Mouse (Mus musculus) spleen, adult 2 months (tissue): ENCODE data around the gene Gpr3. TPM values are rescaled to one million over a fixed set of nuclear protein-coding genes. Genes with fewer than 3 reads are reported as not detected.

ENCODE experiments used
- DNase-seq, 2 experiments: peaks; one replicate each; pipeline versions ENCODE4 v3.0.0 to v3.0.0-alpha.2; 2012 to 2021; ENCODE audit warnings: low spot score in 2 of 2, low read depth in 1 of 2
- H3K27ac ChIP-seq: fragments of 200-500 bp; 2 replicates; pipeline ENCODE4 v1.5.1; 2012; ENCODE audit warnings: low read length, inconsistent platforms; ENCODE audit not compliant: insufficient read depth
- H3K27me3 ChIP-seq: fragments of 200-500 bp; 2 replicates; pipeline ENCODE4 v1.6.1; 2012; ENCODE audit warnings: mild to moderate bottlenecking, moderate library complexity, low read length, inconsistent platforms; ENCODE audit not compliant: control insufficient read depth, insufficient read depth
- H3K36me3 ChIP-seq: fragments of 200-500 bp; 2 replicates; pipeline ENCODE4 v1.6.1; 2012; ENCODE audit warnings: mild to moderate bottlenecking, low read length, inconsistent platforms; ENCODE audit not compliant: control insufficient read depth, insufficient read depth
- H3K4me1 ChIP-seq: fragments of 200-500 bp; 2 replicates; pipeline ENCODE4 v1.6.1; 2011; ENCODE audit warnings: inconsistent platforms; ENCODE audit not compliant: control insufficient read depth, insufficient read depth, insufficient read length
- H3K4me3 ChIP-seq: fragments of 200-500 bp; 2 replicates; pipeline ENCODE4 v1.5.1; 2011; ENCODE audit warnings: mild to moderate bottlenecking, inconsistent platforms; ENCODE audit not compliant: insufficient read depth, insufficient read length; ENCODE audit errors: extremely low read depth
- CTCF ChIP-seq: fragments of 200-500 bp; IDR thresholded peaks from 2 replicates; pipeline ENCODE4 v1.5.1; 2011; ENCODE audit warnings: mild to moderate bottlenecking, inconsistent platforms; ENCODE audit not compliant: insufficient read depth, insufficient read length, insufficient replicate concordance; ENCODE audit errors: extremely low read depth
- POLR2A ChIP-seq: fragments of 200-500 bp; IDR thresholded peaks from 2 replicates; pipeline ENCODE4 v1.6.1; 2011; ENCODE audit warnings: low read depth, low read length, inconsistent platforms
- WGBS: fragments of 180-500 bp; shearing (Covaris S2); methylation state at CpG from one replicate; pipeline ENCODE4 v1.1.7; 2018; 5-methylcytosine and 5-hydroxymethylcytosine counted together
- polyA plus RNA-seq: library from polyadenylated mRNA; depleted of rRNA; stranded (reverse); fragments of >200 nt; gene quantifications from 2 replicates; pipeline ENCODE4 v1.2.3, GENCODE M21; 2012

The Gpr3 gene
- polyA plus RNA-seq, 1 experiment = 0.02 TPM

GRCm38 (mm10) chr4:133196136-133196535 is 16.2 kb downstream of the Gpr3 start:
- TF ChIP-seq POLR2A = no peak
- no peak for TF ChIP-seq CTCF
- Histone ChIP-seq H3K27me3 (no peaks in the 10 kb centered on the region), H3K4me3 (no peak overlapping the region), H3K36me3 (peaks cover 39% of the 10 kb centered on the region), H3K27ac (peak overlapping the region; percentile 68), H3K4me1 (peaks cover 13% of the 10 kb centered on the region; the same call in 1 of the 2 replicates)
- DNase-seq = no peak
- 77% methylated on average over 2 of the region's 2 CpGs for WGBS

GRCm38 (mm10) chr4:133195014-133195413 is 17.3 kb downstream of the Gpr3 start:
- H3K27me3 ChIP-seq = no peaks in the 10 kb centered on the region
- peaks cover 13% of the 10 kb centered on the region; the same call in 1 of the 2 replicates for H3K4me1 ChIP-seq
- H3K4me3 ChIP-seq = no peak overlapping the region
- no peak for DNase-seq
- peaks cover 50% of the 10 kb centered on the region for H3K36me3 ChIP-seq
- H3K27ac ChIP-seq = no peak overlapping the region
- TF ChIP-seq POLR2A = no peak
- no peak for TF ChIP-seq CTCF
- 74% methylated on average over 4 of the region's 4 CpGs for WGBS

DNA sequence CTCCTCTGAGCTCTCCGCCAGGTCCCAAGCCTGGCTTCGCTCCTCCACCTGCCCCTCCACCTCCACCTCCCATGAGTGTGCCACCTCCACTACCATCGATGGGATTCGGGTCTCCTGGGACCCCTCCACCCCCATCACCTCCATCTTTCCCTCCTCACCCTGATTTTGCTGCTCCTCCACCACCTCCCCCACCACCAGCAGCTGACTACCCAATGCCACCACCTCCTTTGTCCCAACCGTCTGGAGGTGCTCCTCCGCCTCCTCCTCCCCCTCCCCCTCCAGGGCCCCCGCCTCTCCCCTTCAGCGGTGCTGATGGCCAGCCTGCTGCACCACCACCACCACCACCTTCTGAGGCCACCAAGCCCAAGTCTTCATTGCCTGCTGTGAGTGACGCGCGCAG is 17.9 kb downstream of the Gpr3 start:
- Histone ChIP-seq H3K36me3 (peaks cover 54% of the 10 kb centered on the region), H3K27ac (no peak overlapping the region), H3K4me3 (no peak overlapping the region), H3K27me3 (no peaks in the 10 kb centered on the region), H3K4me1 (peaks cover 13% of the 10 kb centered on the region; the same call in 1 of the 2 replicates)
- DNase-seq = no peak
- TF ChIP-seq POLR2A (no peak), CTCF (no peak)
- 96% methylated on average over 11 of the region's 11 CpGs for WGBS

- no peak overlapping the region for H3K27ac ChIP-seq
- no peak for DNase-seq
- no peaks in the 10 kb centered on the region for H3K27me3 ChIP-seq
- H3K36me3 ChIP-seq = peaks cover 68% of the 10 kb centered on the region
- H3K4me3 ChIP-seq = no peak overlapping the region
- H3K4me1 ChIP-seq = peaks cover 7% of the 10 kb centered on the region; the same call in 1 of the 2 replicates
- 94% methylated on average over 10 of the region's 10 CpGs for WGBS
- TF ChIP-seq POLR2A (no peak), CTCF (no peak)
Measured at GRCm38 (mm10) chr4:133189396-133189795, 22.9 kb downstream of the Gpr3 start.

- peaks cover 51% of the 10 kb centered on the region for H3K36me3 ChIP-seq
Measured at GRCm38 (mm10) chr4:133186856-133187255, 25.5 kb downstream of the Gpr3 start.

GRCm38 (mm10) chr4:133185893-133186292 is 26.4 kb downstream of the Gpr3 start:
- peaks cover 7% of the 10 kb centered on the region; the same call in 1 of the 2 replicates for H3K4me1 ChIP-seq
- 96% methylated on average over 8 of the region's 8 CpGs for WGBS
- no peaks in the 10 kb centered on the region for H3K27me3 ChIP-seq
- no peak for DNase-seq
- no peak overlapping the region for H3K27ac ChIP-seq
- H3K36me3 ChIP-seq = peaks cover 44% of the 10 kb centered on the region
- TF ChIP-seq POLR2A (no peak), CTCF (no peak)
- H3K4me3 ChIP-seq = no peak overlapping the region

More at GRCm38 (mm10) chr4:133186856-133187255, 25.5 kb downstream of the Gpr3 start:
- peaks cover 7% of the 10 kb centered on the region; the same call in 1 of the 2 replicates for H3K4me1 ChIP-seq
- no peak overlapping the region for H3K27ac ChIP-seq
- WGBS = 82% methylated on average over 5 of the region's 5 CpGs
- no peak overlapping the region for H3K4me3 ChIP-seq
- no peak for DNase-seq
- TF ChIP-seq POLR2A (no peak), CTCF (no peak)
- no peaks in the 10 kb centered on the region for H3K27me3 ChIP-seq

DNA sequence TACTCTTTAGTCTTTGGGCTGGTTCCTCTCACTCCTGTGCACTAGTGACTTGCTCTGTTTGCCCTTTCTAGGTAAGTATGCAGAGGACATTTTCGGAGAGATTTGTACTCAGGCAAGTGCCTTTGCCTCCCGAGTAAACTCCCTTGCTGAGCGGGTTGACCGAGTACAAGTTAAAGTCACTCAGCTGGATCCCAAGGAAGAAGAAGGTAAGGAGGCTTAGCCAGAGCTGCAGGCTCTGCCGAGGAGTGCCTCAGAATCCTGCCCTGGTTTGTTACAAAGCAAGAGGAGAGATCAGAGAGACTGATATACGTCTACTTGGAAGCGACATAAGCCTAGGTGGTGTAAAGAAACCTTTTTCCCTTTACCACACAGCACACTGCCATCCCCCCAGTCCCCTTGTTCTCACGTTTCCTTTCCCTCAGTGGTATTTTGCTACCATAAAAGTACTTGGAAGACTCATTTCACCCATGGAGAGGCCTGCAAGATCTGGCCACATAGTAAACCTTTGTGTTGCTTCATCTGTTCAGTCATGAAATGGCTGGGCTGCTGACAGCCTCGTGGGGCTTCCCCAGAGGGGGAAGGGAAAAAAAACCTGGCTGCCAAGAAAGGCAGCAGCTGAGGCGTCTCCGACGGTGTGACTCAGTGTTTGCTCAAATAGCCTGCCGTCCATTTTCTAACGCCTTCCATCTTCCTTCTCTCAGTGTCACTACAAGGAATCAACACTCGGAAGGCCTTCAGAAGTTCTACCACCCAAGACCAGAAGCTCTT is 27.3 kb downstream of the Gpr3 start:
- Histone ChIP-seq H3K27ac (peak overlapping the region; percentile 6; the same call in 1 of the 2 replicates), H3K36me3 (peaks cover 36% of the 10 kb centered on the region)

More for the DNA sequence above, 27.3 kb downstream of the Gpr3 start:
- 68% methylated on average over 15 of the region's 15 CpGs for WGBS
- H3K27me3 ChIP-seq = no peaks in the 10 kb centered on the region
- peaks cover 7% of the 10 kb centered on the region; the same call in 1 of the 2 replicates for H3K4me1 ChIP-seq
- DNase-seq = peak in 1 of 2 experiments; percentile 47
- TF ChIP-seq CTCF (no peak), POLR2A (no peak)
- H3K4me3 ChIP-seq = no peak overlapping the region
